In genomic region chr1:37495698-37496321, GRCm38 (mm10) we compare ENCODE assay signal across 11 mouse cellular contexts. TPM values are rescaled to one million over a fixed set of nuclear protein-coding genes. Genes with fewer than 3 reads are reported as not detected.
DNase-seq lines count a peak whose midpoint lies in the region; ATAC-seq and TF ChIP-seq lines count a peak whose summit lies in the region.
"Had no signal": no experiment of that assay in that cellular context is flagged by ENCODE, and none has a peak within 500 bp of the region (broad histone marks: within the 10 kb centered on the region; RNA-seq: fewer than 3 reads in every experiment).

No protein-coding gene starts in this region.

- no peak for TF ChIP-seq POLR2A in bone marrow, adult 2 months (IDR thresholded peaks at IDR 0.05; ENCODE audit: borderline replicate concordance, control insufficient read depth, low read depth, low read length)

- TF ChIP-seq CTCF in bone marrow, adult 2 months (IDR thresholded peaks at IDR 0.05; ENCODE audit: control insufficient read depth, insufficient read depth, low read length), result no peak

- intact Hi-C loops in gastrocnemius, postnatal 14 days (cut with DNase I; ENCODE audit: low total_unique reads), result no loop called here

- 0 out of 2 replicates have a peak overlapping the region, but pooled peaks have one; percentile 24 for H3K27ac ChIP-seq in heart, embryonic 15.5 days
- H3K27ac ChIP-seq in bone marrow, adult 2 months (ENCODE audit: control insufficient read depth, insufficient read depth, low read depth, low read length, poor library complexity), result no peak overlapping the region
- peak overlapping the region; percentile 52 for H3K27ac ChIP-seq in macrophage
- H3K27ac ChIP-seq: forebrain, embryonic 10.5 days; hindbrain, embryonic 14.5 days had no signal

- no peak overlapping the region for H3K4me3 ChIP-seq in heart, embryonic 15.5 days
- H3K4me3 ChIP-seq in bone marrow, adult 2 months (replicated peaks; ENCODE audit: control insufficient read depth, low read depth, low read length), result peak overlapping the region; percentile 58
- H3K4me3 ChIP-seq in macrophage (ENCODE audit: inconsistent target), result peak overlapping the region; percentile 47
- H3K4me3 ChIP-seq: forebrain, embryonic 10.5 days had no signal

- H3K9me3 ChIP-seq in heart, embryonic 15.5 days (replicated peaks), result no peaks in the 10 kb centered on the region
- H3K9me3 ChIP-seq: forebrain, embryonic 10.5 days had no signal

- WGBS in heart, embryonic 15.5 days, result 76% methylated on average over 10 of the region's 10 CpGs
- 3% methylated on average over 10 of the region's 10 CpGs for WGBS in bone marrow, adult 2 months
- 0% methylated on average over 10 of the region's 10 CpGs for WGBS in macrophage (ENCODE audit: missing documents)

- H3K9ac ChIP-seq in heart, embryonic 15.5 days, result no peak overlapping the region
- H3K9ac ChIP-seq: hindbrain, embryonic 14.5 days had no signal

- ATAC-seq in heart, embryonic 15.5 days (replicated peaks; ENCODE audit: insufficient number of reproducible peaks, insufficient read depth, low FRiP score, low read depth), result no peak

- H3K4me1 ChIP-seq in heart, embryonic 15.5 days (replicated peaks), result peaks cover 5% of the 10 kb centered on the region; the same call in 1 of the 2 replicates
- peaks cover 3% of the 10 kb centered on the region for H3K4me1 ChIP-seq in bone marrow, adult 2 months (ENCODE audit: control insufficient read depth, insufficient read depth, low read length)
- H3K4me1 ChIP-seq: forebrain, embryonic 10.5 days had no signal

- no peak for DNase-seq in heart, adult 8-10 months (ENCODE audit: low spot score)
- peak; percentile 87 for DNase-seq in 416B (ENCODE audit: low read depth)
- DNase-seq in urinary bladder, postnatal 10 days (ENCODE audit: low spot score), result no peak
- no peak for DNase-seq in left cerebral cortex, adult 8-10 months (ENCODE audit: low spot score in 2 of 2)
- no peak for DNase-seq in gastrocnemius, postnatal 14 days
- DNase-seq: kidney, postnatal 10 days had no signal

- no peak overlapping the region for H3K4me2 ChIP-seq in heart, embryonic 15.5 days
- H3K4me2 ChIP-seq: hindbrain, embryonic 14.5 days had no signal

- H3K36me3 ChIP-seq in heart, embryonic 15.5 days, result no peaks in the 10 kb centered on the region
- H3K36me3 ChIP-seq in macrophage (ENCODE audit: inconsistent target), result no peaks in the 10 kb centered on the region
- H3K36me3 ChIP-seq: forebrain, embryonic 10.5 days had no signal

- peaks cover 17% of the 10 kb centered on the region; the same call in 1 of the 2 replicates for H3K79me2 ChIP-seq in macrophage (ENCODE audit: inconsistent target)

- H3K27me3 ChIP-seq in heart, embryonic 15.5 days, result no peaks in the 10 kb centered on the region

RNA-seq across cellular contexts. Expression of gene Mgat4a, which starts 45.0 kb away (rescaled TPM):
- polyA plus RNA-seq in heart, embryonic 15.5 days (2015; fragmentation: Nextera tagmentation; extraction: Ambion mirVana), result 3.8 and 4.7 TPM in 2 replicates
- total RNA-seq in heart, adult 8-10 months (2022), result 10 to 100 TPM in 2 of 4 experiments, 1 to 10 TPM in 2; 7.6 to 10.6 (median 9.4) TPM
- 2.5 and 4.5 TPM in 2 replicates for polyA plus RNA-seq in bone marrow, adult 2 months (2011; ENCODE audit: insufficient read depth, insufficient read length, low replicate concordance, missing spikeins)
- 100 to 1,000 TPM in 7 of 26 experiments, 10 to 100 TPM in 19; 35.9 to 259 (median 71.5) TPM for total RNA-seq in macrophage (2018; cell fraction: chromatin; rRNA removed)
- 10 to 100 TPM; 16.7 to 53.5 (median 28.3) TPM for total RNA-seq in macrophage (2018; cell fraction: cytosol; rRNA removed)
- 100 to 1,000 TPM in 8 of 26 experiments, 10 to 100 TPM in 18; 33.7 to 151 (median 72.3) TPM for total RNA-seq in macrophage (2018; cell fraction: nucleus; rRNA removed)
- 9.6 to 16.8 TPM (median 15.0 TPM) in 3 replicates for polyA plus RNA-seq in macrophage (2018)
- total RNA-seq in left cerebral cortex, adult 8-10 months (2022), result 10 to 100 TPM; 28.8 to 31.9 (median 29.2) TPM
- 1 to 10 TPM; 5.1 to 8.5 TPM for total RNA-seq in gastrocnemius, postnatal 14 days (2021)
